Mouse (Mus musculus) liver, adult 2 months (tissue): Measurements from ENCODE around the gene Cacna1c.

Source experiments
- CTCF ChIP-seq: fragments of 200-500 bp; IDR thresholded peaks from 2 replicates; pipeline ENCODE4 v1.5.1; 2011; ENCODE audit warnings: low read depth, low read length, control low read depth
- POLR2A ChIP-seq: fragments of 200-500 bp; IDR thresholded peaks from 2 replicates; pipeline ENCODE4 v1.6.1; 2011; ENCODE audit warnings: low read length, control low read depth; ENCODE audit not compliant: insufficient read depth; ENCODE audit errors: extremely low read depth

DNA sequence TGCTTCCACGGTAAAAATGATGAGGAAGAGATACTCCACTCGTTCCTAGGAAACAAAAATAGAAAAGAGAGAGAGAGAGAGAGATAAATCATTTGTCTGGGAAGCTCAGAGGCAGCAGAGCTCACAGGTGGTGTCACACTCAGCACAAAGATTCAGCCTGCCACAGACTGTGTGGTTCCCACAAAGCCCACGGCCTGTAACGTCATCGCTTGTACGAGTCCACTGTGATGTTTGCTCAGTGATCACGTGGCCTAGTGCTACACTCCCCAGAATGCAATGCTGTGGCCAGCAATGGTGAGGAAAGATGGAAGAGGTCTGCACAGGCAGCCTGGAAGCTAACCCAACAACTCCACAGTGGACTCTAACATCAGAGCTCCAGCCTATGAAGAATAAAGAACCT, 415.9 kb downstream of the Cacna1c start:
- TF ChIP-seq CTCF (no peak), POLR2A (no peak)
